Mouse (Mus musculus): ENCODE results near the gene Psg21. TPM values are rescaled to one million over a fixed set of nuclear protein-coding genes. Genes with fewer than 3 reads are reported as not detected.

Psg21 gene
- not detected for total RNA-seq (2023)

GRCm38 (mm10) chr7:18656625-18657024, at the start of gene Psg21:
TSS of gene Psg21 (minus strand) at chr7:18656725.

GRCm38 (mm10) chr7:18686085-18686484, 29.6 kb upstream of the Psg21 start, which contains the start of gene Psg20:
TSS of gene Psg20 (minus strand) at chr7:18686185.

GRCm38 (mm10) chr7:18616401-18616800, 40.1 kb downstream of the Psg21 start, which contains the start of gene Psg23:
TSS of gene Psg23 (minus strand) at chr7:18616501.

Other genes with a start within 250 kb of the Psg21 start
- gene Psg28, start 224.7 kb downstream of the Psg21 start, total RNA-seq (2023): not detected
- gene Psg26, start 172.5 kb downstream of the Psg21 start, total RNA-seq (2023): not detected
- not detected for gene Psg25, start 124.5 kb downstream of the Psg21 start, total RNA-seq (2023)
- not detected for gene Psg27, start 89.4 kb downstream of the Psg21 start, total RNA-seq (2023)
- not detected for gene Psg23, start 40.2 kb downstream of the Psg21 start, total RNA-seq (2023)
- gene Psg20, start 29.5 kb upstream of the Psg21 start, total RNA-seq (2023): not detected
- not detected for gene Psg22, start 61.4 kb upstream of the Psg21 start, total RNA-seq (2023)
- not detected for gene Psg19, start 141.8 kb upstream of the Psg21 start, total RNA-seq (2023)
- gene Psg17, start 164.9 kb upstream of the Psg21 start, total RNA-seq (2023): not detected
- not detected for gene Mill2, start 183.2 kb upstream of the Psg21 start, total RNA-seq (2023)
- 9.7 TPM for gene Pglyrp1, start 214.6 kb upstream of the Psg21 start, total RNA-seq (2023)